Mouse (Mus musculus) olfactory bulb, adult 2 months (tissue): ENCODE measurements around the gene Ccr7.

Experiments
- CTCF ChIP-seq: fragments of 200-500 bp; IDR thresholded peaks from 2 replicates; pipeline ENCODE4 v1.5.1; 2012; ENCODE audit warnings: low read depth, mild to moderate bottlenecking, low read length, moderate library complexity; ENCODE audit not compliant: insufficient read depth
- POLR2A ChIP-seq: fragments of 200-500 bp; IDR thresholded peaks from 2 replicates; pipeline ENCODE4 v1.6.1; 2012; ENCODE audit warnings: mild to moderate bottlenecking, low read depth, low read length, moderate library complexity; ENCODE audit not compliant: insufficient read depth

DNA sequence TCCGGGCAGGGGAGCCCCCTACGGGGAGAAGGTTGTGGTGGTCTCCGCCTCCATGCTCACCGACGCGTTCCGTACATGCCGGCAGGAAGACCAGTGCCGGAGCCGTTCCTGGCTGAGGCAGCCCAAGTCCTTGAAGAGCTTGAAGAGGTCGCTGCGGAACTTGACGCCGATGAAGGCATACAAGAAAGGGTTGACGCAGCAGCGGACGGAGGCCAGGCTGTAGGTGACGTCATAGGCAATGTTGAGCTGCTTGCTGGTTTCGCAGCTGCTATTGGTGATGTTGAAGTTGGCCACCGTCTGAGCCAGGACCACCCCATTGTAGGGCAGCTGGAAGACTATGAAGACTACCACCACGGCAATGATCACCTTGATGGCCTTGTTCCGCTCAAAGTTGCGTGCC, 9.9 kb downstream of the Ccr7 start:
- no peak for TF ChIP-seq CTCF
- no peak for TF ChIP-seq POLR2A
